Mouse (Mus musculus) kidney, adult 11 months (tissue): ENCODE measurements around the gene Uggt1.
A peak's percentile ranks its signal among the peaks of the same experiment; 100 is the strongest.

ENCODE experiments used
- DNase-seq: peaks from one replicate; pipeline ENCODE4 v3.0.0; 2022

The Uggt1 gene

GRCm38 (mm10) chr1:36244058-36244827 is at the start of gene Uggt1:
Uggt1 (minus strand) TSS chr1:36244720.
- peak; percentile 96 for DNase-seq

GRCm38 (mm10) chr1:36293470-36293869 is 49.0 kb upstream of the Uggt1 start:
- no peak for DNase-seq

- DNase-seq: no peak
Measured at GRCm38 (mm10) chr1:36281849-36282248, 37.3 kb upstream of the Uggt1 start.

GRCm38 (mm10) chr1:36280938-36281337 is 36.4 kb upstream of the Uggt1 start:
- no peak for DNase-seq

- peak; percentile 48 for DNase-seq
Measured at GRCm38 (mm10) chr1:36279202-36279601, 34.7 kb upstream of the Uggt1 start.

- DNase-seq: peak; percentile 66
Measured at GRCm38 (mm10) chr1:36277267-36278060, 32.9 kb upstream of the Uggt1 start.

- DNase-seq: no peak
Measured at GRCm38 (mm10) chr1:36275635-36276389, 31.3 kb upstream of the Uggt1 start.

- DNase-seq: no peak
Measured at GRCm38 (mm10) chr1:36274455-36274854, 29.9 kb upstream of the Uggt1 start, which contains the start of gene Neurl3. Neurl3 (minus strand) TSS chr1:36274679.

GRCm38 (mm10) chr1:36273288-36273687 is 28.8 kb upstream of the Uggt1 start:
- peak; percentile 83 for DNase-seq

GRCm38 (mm10) chr1:36272546-36272945 is 28.0 kb upstream of the Uggt1 start:
- DNase-seq: peak; percentile 41

- DNase-seq: no peak
Measured at GRCm38 (mm10) chr1:36271516-36272230, 27.2 kb upstream of the Uggt1 start.

GRCm38 (mm10) chr1:36270666-36271065 is 26.1 kb upstream of the Uggt1 start:
- DNase-seq: no peak

GRCm38 (mm10) chr1:36269121-36269795 is 24.7 kb upstream of the Uggt1 start:
- DNase-seq: no peak

GRCm38 (mm10) chr1:36267595-36267994 is 23.1 kb upstream of the Uggt1 start:
- DNase-seq: no peak

- no peak for DNase-seq
Measured at GRCm38 (mm10) chr1:36266293-36266692, 21.8 kb upstream of the Uggt1 start.

- DNase-seq: peak; percentile 63
Measured at GRCm38 (mm10) chr1:36263833-36264488, 19.4 kb upstream of the Uggt1 start.

GRCm38 (mm10) chr1:36261708-36262504 is 17.4 kb upstream of the Uggt1 start:
- DNase-seq: no peak

- no peak for DNase-seq
Measured at GRCm38 (mm10) chr1:36260418-36260817, 15.9 kb upstream of the Uggt1 start.

- DNase-seq: no peak
Measured at GRCm38 (mm10) chr1:36259281-36259680, 14.8 kb upstream of the Uggt1 start.

GRCm38 (mm10) chr1:36258631-36259030 is 14.1 kb upstream of the Uggt1 start:
- DNase-seq: no peak

GRCm38 (mm10) chr1:36257276-36257675 is 12.8 kb upstream of the Uggt1 start:
- DNase-seq: no peak
